Mouse (Mus musculus): ENCODE measurements around the gene Fbxw21. TPM values are rescaled to one million over a fixed set of nuclear protein-coding genes. Genes with fewer than 3 reads are reported as not detected.
"Not testable (repeated sequence)": the region's sequence is repeated elsewhere in the genome, so short reads cannot be mapped to it uniquely, and the experiment has no call there.

Gene Fbxw21
- total RNA-seq (2014; rRNA removed) (not detected in 2 replicates), polyA plus RNA-seq (2012; rRNA removed) (not detected in 2 replicates)

- Histone ChIP-seq H3K79me2 (ENCODE audit: control insufficient read depth, insufficient read depth, low read length) (no peaks in the 10 kb centered on the region), H3K27me3 (ENCODE audit: control insufficient read depth, insufficient read depth, low read length) (no peaks in the 10 kb centered on the region), H3K9ac (ENCODE audit: low read depth, low read length) (no peak within 1 kb of the TSS), H3K36me3 (ENCODE audit: control insufficient read depth, insufficient read depth, low read length) (no peaks in the 10 kb centered on the region), H3K27ac (replicated peaks; ENCODE audit: insufficient read depth, low read depth, low read length) (no peak within 1 kb of the TSS), H3K4me1 (ENCODE audit: control insufficient read depth, insufficient read depth, low read length) (no peaks in the 10 kb centered on the region), H3K4me3 (ENCODE audit: insufficient read depth, low read depth, low read length) (no peak within 1 kb of the TSS)
- WGBS, result 74% methylated on average over 3 of the region's 3 CpGs
- TF ChIP-seq CTCF (IDR thresholded peaks at IDR 0.05; ENCODE audit: low read depth, low read length), result no peak
- TF ChIP-seq POLR2A (IDR thresholded peaks at IDR 0.05; ENCODE audit: extremely low read depth, insufficient read depth, low read length), result no peak
- DNase-seq (ENCODE audit: extremely low read depth, low read depth, low spot score), result no peak
These were observed at the start of gene Fbxw21 for GRCm38 (mm10) chr9:109161941-109162340. Gene Fbxw21, minus strand, starts transcription at chr9:109162041.

GRCm38 (mm10) chr9:109201347-109201746, 39.5 kb upstream of the Fbxw21 start:
- not testable (repeated sequence) for H3K4me3 ChIP-seq (ENCODE audit: insufficient read depth, low read depth, low read length); H3K4me1 ChIP-seq (ENCODE audit: control insufficient read depth, insufficient read depth, low read length); H3K9ac ChIP-seq (ENCODE audit: low read depth, low read length); H3K27me3 ChIP-seq (ENCODE audit: control insufficient read depth, insufficient read depth, low read length); H3K36me3 ChIP-seq (ENCODE audit: control insufficient read depth, insufficient read depth, low read length); DNase-seq (ENCODE audit: extremely low read depth, low read depth, low spot score); H3K79me2 ChIP-seq (ENCODE audit: control insufficient read depth, insufficient read depth, low read length); H3K27ac ChIP-seq (replicated peaks; ENCODE audit: insufficient read depth, low read depth, low read length)
- WGBS, result 73% methylated on average over 1 of the region's 1 CpGs

GRCm38 (mm10) chr9:109200349-109200748, 38.5 kb upstream of the Fbxw21 start:
- peak; percentile 5 for DNase-seq (ENCODE audit: extremely low read depth, low read depth, low spot score)
- no peak overlapping the region for H3K9ac ChIP-seq (ENCODE audit: low read depth, low read length)
- H3K27me3 ChIP-seq (ENCODE audit: control insufficient read depth, insufficient read depth, low read length), result no peaks in the 10 kb centered on the region
- H3K79me2 ChIP-seq (ENCODE audit: control insufficient read depth, insufficient read depth, low read length), result no peaks in the 10 kb centered on the region
- H3K4me1 ChIP-seq (ENCODE audit: control insufficient read depth, insufficient read depth, low read length), result no peaks in the 10 kb centered on the region
- TF ChIP-seq POLR2A (IDR thresholded peaks at IDR 0.05; ENCODE audit: extremely low read depth, insufficient read depth, low read length), result no peak
- TF ChIP-seq CTCF (IDR thresholded peaks at IDR 0.05; ENCODE audit: low read depth, low read length), result no peak
- no peak overlapping the region for H3K27ac ChIP-seq (replicated peaks; ENCODE audit: insufficient read depth, low read depth, low read length)
- no peak overlapping the region for H3K4me3 ChIP-seq (ENCODE audit: insufficient read depth, low read depth, low read length)
- H3K36me3 ChIP-seq (ENCODE audit: control insufficient read depth, insufficient read depth, low read length), result no peaks in the 10 kb centered on the region
- WGBS, result 88% methylated on average over 1 of the region's 1 CpGs

- H3K27ac ChIP-seq (replicated peaks; ENCODE audit: insufficient read depth, low read depth, low read length), result no peak overlapping the region
- no peak overlapping the region for H3K4me3 ChIP-seq (ENCODE audit: insufficient read depth, low read depth, low read length)
- H3K27me3 ChIP-seq (ENCODE audit: control insufficient read depth, insufficient read depth, low read length), result no peaks in the 10 kb centered on the region
- no peaks in the 10 kb centered on the region for H3K36me3 ChIP-seq (ENCODE audit: control insufficient read depth, insufficient read depth, low read length)
- H3K4me1 ChIP-seq (ENCODE audit: control insufficient read depth, insufficient read depth, low read length), result no peaks in the 10 kb centered on the region
- no peaks in the 10 kb centered on the region for H3K79me2 ChIP-seq (ENCODE audit: control insufficient read depth, insufficient read depth, low read length)
- 67% methylated on average over 1 of the region's 1 CpGs for WGBS
- no peak for DNase-seq (ENCODE audit: extremely low read depth, low read depth, low spot score)
- no peak overlapping the region for H3K9ac ChIP-seq (ENCODE audit: low read depth, low read length)
- TF ChIP-seq POLR2A (IDR thresholded peaks at IDR 0.05; ENCODE audit: extremely low read depth, insufficient read depth, low read length), result no peak
- TF ChIP-seq CTCF (IDR thresholded peaks at IDR 0.05; ENCODE audit: low read depth, low read length), result no peak
These were observed 37.5 kb upstream of the Fbxw21 start for GRCm38 (mm10) chr9:109199353-109199752.

GRCm38 (mm10) chr9:109195875-109196274, 34.0 kb upstream of the Fbxw21 start, which contains the start of gene Fbxw13:
Gene Fbxw13, minus strand, starts transcription at chr9:109195975.
- not testable (repeated sequence) for H3K79me2 ChIP-seq (ENCODE audit: control insufficient read depth, insufficient read depth, low read length); H3K4me3 ChIP-seq (ENCODE audit: insufficient read depth, low read depth, low read length); H3K9ac ChIP-seq (ENCODE audit: low read depth, low read length); H3K27me3 ChIP-seq (ENCODE audit: control insufficient read depth, insufficient read depth, low read length); H3K4me1 ChIP-seq (ENCODE audit: control insufficient read depth, insufficient read depth, low read length); H3K36me3 ChIP-seq (ENCODE audit: control insufficient read depth, insufficient read depth, low read length); DNase-seq (ENCODE audit: extremely low read depth, low read depth, low spot score); H3K27ac ChIP-seq (replicated peaks; ENCODE audit: insufficient read depth, low read depth, low read length)
- WGBS, result 79% methylated on average over 3 of the region's 3 CpGs

- DNase-seq (ENCODE audit: extremely low read depth, low read depth, low spot score), result no peak
- Histone ChIP-seq H3K4me3 (ENCODE audit: insufficient read depth, low read depth, low read length) (no peak overlapping the region), H3K27me3 (ENCODE audit: control insufficient read depth, insufficient read depth, low read length) (no peaks in the 10 kb centered on the region), H3K4me1 (ENCODE audit: control insufficient read depth, insufficient read depth, low read length) (no peaks in the 10 kb centered on the region), H3K9ac (ENCODE audit: low read depth, low read length) (no peak overlapping the region), H3K79me2 (ENCODE audit: control insufficient read depth, insufficient read depth, low read length) (no peaks in the 10 kb centered on the region), H3K36me3 (ENCODE audit: control insufficient read depth, insufficient read depth, low read length) (no peaks in the 10 kb centered on the region), H3K27ac (replicated peaks; ENCODE audit: insufficient read depth, low read depth, low read length) (no peak overlapping the region)
- TF ChIP-seq POLR2A (IDR thresholded peaks at IDR 0.05; ENCODE audit: extremely low read depth, insufficient read depth, low read length) (no peak), CTCF (IDR thresholded peaks at IDR 0.05; ENCODE audit: low read depth, low read length) (no peak)
- 86% methylated on average over 1 of the region's 1 CpGs for WGBS
These were observed 15.4 kb upstream of the Fbxw21 start for GRCm38 (mm10) chr9:109177208-109177607.
